Mouse (Mus musculus): Measurements from ENCODE around the gene Fggy.

DNA sequence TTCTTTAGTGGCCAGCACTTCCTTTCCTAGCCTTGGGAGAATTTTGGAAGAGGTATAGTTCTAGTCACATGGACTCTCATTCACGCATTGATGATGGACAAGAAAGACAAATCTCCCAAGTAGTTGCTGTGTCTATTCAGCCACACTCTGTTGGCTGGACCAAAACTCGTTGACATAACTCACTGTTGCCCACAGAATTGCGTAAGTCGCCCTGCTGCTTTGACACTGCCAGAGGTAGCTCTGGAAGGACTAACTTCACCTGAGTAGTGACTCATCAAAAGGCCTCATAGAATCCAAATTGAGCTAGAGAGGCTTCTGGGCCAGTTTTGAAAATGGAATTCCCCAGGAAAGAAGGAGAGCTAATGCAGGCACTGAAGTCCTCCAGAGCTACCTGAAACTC is 13.8 kb upstream of the Fggy start:
- no peak for TF ChIP-seq EP300 (optimal IDR thresholded peaks at IDR 0.05)
- TF ChIP-seq CTCF (IDR thresholded peaks at IDR 0.05; ENCODE audit: low read depth), result no peak
